Mouse (Mus musculus) common myeloid progenitor, adult 5-6 weeks (primary cell): ENCODE data around the gene Olfr735. TPM values are rescaled to one million over a fixed set of nuclear protein-coding genes. Genes with fewer than 3 reads are reported as not detected.

Source experiments
- ATAC-seq: replicated peaks from 2 replicates; pipeline ENCODE4 v1.8.0; 2016; ENCODE audit warnings: low read depth, mild to moderate bottlenecking, moderate TSS enrichment, inconsistent platforms; ENCODE audit not compliant: poor library complexity, severe bottlenecking
- total RNA-seq: library from RNA; stranded (forward); fragments of 200-1000, 187-1606 nt; gene quantifications from 2 replicates; pipeline ENCODE4 v1.2.3, GENCODE M21; 2017

Olfr735 gene
- total RNA-seq: not detected in 2 replicates

DNA sequence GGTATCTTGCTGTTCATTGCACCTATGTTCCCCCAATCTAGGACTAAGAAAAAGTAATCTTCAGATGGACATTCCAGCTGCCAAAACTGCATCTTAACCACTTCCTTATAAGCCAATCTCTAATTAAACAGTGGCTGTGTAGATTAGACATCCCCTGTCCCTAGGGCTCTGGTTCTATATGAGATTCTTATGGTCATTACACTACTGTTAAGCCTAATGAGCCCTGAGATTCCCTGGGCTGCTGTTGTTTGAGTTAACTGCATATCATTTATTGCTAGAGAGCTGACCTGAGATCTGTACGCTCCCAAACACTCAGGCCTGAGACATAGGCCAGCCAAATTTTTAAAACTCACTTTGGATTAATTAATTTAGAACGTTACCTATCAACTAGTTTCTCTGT, at the start of gene Olfr735:
Gene Olfr735 (minus strand): TSS at position 77 of the 400 bp plus-strand sequence.
- no peak for ATAC-seq

DNA sequence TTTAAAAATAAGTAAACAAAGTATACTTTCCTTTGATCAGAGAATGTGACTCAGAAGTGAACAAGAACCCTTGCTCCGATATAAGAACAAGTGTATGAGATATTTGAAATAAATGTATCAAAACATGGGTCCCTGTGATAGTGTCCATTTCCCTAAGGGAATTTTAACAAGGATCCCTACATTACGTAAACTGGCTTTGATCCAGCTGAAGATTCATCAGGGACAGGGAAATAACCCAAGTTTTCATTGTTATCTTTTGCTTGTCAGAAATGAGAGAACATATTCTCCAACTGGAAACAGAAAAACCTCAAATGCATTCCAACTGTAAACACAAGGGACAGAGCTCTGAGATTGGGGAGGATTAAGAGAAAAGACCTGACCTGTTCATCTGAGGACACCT, 32.2 kb upstream of the Olfr735 start, which contains the start of gene Olfr736:
Gene Olfr736 (plus strand): TSS at position 301 of the 400 bp plus-strand sequence.
- no peak for ATAC-seq

GRCm38 (mm10) chr14:50363561-50363960, 14.9 kb upstream of the Olfr735 start:
- no peak for ATAC-seq

GRCm38 (mm10) chr14:50360480-50360879, 11.8 kb upstream of the Olfr735 start:
- no peak for ATAC-seq

DNA sequence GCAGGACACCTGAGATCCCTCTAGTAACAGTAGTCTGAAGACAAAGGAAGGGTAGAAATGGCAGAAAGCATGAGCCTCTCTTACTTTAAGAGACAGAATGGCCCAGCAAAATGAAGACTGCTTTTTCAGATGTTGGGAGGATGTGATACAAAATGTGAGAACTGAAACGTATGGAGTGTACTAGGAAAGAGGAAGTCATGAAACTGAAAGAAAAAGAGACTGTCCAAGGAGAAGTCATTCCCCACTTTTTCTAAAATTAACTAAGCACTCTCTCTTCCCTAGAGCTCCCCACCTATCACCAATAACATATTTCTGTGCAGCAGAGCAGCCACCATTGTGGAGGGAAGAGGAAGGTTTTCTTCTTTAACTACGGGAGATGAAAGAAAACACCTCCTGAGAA, 8.9 kb upstream of the Olfr735 start, which contains the start of gene Tlr11:
Gene Tlr11 (plus strand): TSS at position 322 of the 400 bp plus-strand sequence.
- ATAC-seq: peak; percentile 90

DNA sequence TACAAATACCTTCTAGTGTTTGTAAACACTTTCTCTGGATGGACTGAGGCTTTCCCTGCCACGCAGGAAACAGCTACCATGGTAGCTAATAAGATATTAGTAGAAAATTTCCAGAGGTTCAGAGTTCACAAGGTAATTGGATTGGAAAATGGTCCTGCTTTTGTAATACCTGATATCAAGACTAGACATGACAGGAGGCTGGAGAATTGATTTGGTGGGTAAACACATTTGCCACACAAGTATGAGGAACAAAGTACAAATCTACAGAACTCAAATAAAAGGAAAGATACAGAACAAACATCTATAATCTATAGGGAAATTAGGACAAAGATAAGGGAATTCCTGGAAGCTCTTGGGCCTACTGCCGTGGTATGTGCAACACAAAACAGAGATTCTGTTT, 8.1 kb upstream of the Olfr735 start:
- ATAC-seq: no peak

DNA sequence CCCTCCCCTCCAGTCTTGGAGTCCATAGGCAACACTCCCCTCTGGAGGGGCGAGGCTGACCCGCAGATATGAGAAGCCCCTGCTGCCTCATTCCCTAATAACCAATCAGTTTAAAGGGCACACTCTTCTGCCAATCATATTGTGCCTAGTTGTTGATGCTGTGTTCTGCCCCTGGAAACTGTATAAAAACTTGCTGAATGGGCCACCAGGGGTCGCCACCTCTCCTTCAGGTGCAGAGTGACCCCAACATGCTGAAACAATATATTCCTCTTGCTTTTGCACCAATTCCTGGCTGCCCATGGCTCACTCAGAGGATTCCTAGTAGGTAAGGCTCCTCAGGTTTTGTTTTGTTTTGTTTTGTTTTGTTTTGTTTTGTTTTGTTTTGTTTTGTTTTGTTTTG, 3.8 kb upstream of the Olfr735 start:
- peak; percentile 86 for ATAC-seq

DNA sequence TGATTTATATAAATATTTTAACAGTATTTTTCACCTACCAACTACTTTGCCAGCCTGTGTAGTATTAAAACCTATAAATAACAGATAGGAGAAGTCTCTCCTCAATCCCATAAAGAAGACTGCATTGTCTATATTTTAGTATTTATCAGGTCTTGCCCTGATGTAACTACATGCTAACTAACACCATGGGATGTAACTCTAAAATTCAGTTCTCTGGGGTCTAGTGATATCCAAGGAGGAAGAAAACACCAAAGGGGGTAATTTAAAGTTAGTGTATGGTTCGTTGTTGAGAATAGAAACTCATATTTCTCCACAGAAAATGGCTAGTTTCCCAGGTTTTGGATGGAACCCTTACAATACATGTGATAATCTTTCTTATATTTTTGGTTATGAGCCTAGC, 22.0 kb downstream of the Olfr735 start, which contains the start of gene Olfr734:
Gene Olfr734 (minus strand): TSS at position 101 of the 400 bp plus-strand sequence.
- ATAC-seq: no peak

DNA sequence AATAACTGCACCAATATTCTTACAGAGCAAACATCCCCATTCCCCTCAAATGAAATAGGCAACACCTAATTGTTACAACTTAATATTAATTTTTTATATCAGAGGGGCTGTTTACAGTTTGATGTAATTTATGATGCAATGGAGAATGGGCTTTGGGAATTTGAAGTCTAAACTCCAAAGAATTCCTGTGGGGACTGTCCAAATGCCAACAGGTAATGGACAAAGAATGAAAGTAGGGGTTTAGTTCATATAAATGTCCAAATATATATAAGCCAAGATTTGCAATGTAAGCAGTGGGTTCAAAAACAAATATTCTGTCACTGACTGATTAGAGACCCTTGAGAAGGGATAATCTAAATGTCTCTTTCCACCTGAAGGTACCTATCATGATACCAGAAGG, 47.2 kb downstream of the Olfr735 start, which contains the start of gene Olfr733:
Gene Olfr733 (minus strand): TSS at position 101 of the 400 bp plus-strand sequence.
- no peak for ATAC-seq

Other genes with a start within 250 kb of the Olfr735 start
- gene Olfr727, start 225.7 kb downstream of the Olfr735 start, total RNA-seq: not detected in 2 replicates
- gene Olfr728, start 206.2 kb downstream of the Olfr735 start, total RNA-seq: not detected in 2 replicates
- not detected in 2 replicates for gene Olfr729, start 196.0 kb downstream of the Olfr735 start, total RNA-seq
- not detected in 2 replicates for gene Olfr730, start 160.7 kb downstream of the Olfr735 start, total RNA-seq
- gene Olfr731, start 107.0 kb downstream of the Olfr735 start, total RNA-seq: not detected in 2 replicates
- not detected in 2 replicates for gene Olfr732, start 64.7 kb downstream of the Olfr735 start, total RNA-seq
- not detected in 2 replicates for gene Olfr733, start 47.4 kb downstream of the Olfr735 start, total RNA-seq
- not detected in 2 replicates for gene Olfr734, start 22.1 kb downstream of the Olfr735 start, total RNA-seq
- gene Tlr11, start 9.0 kb upstream of the Olfr735 start, total RNA-seq: not detected in 2 replicates
- gene Olfr736, start 32.3 kb upstream of the Olfr735 start, total RNA-seq: not detected in 2 replicates
- not detected in 2 replicates for gene Olfr738, start 58.7 kb upstream of the Olfr735 start, total RNA-seq
- gene Olfr739, start 69.8 kb upstream of the Olfr735 start, total RNA-seq: not detected in 2 replicates
- gene Olfr740, start 96.7 kb upstream of the Olfr735 start, total RNA-seq: not detected in 2 replicates
- not detected in 2 replicates for gene Olfr741, start 123.9 kb upstream of the Olfr735 start, total RNA-seq
- not detected in 2 replicates for gene Olfr742, start 154.7 kb upstream of the Olfr735 start, total RNA-seq
- gene Olfr743, start 173.0 kb upstream of the Olfr735 start, total RNA-seq: not detected in 2 replicates